Mouse (Mus musculus): ENCODE measurements around the gene Glrx. TPM values are rescaled to one million over a fixed set of nuclear protein-coding genes. Genes with fewer than 3 reads are reported as not detected.

Glrx gene
- 82.9 and 87.6 TPM in 2 replicates for polyA plus RNA-seq (2021; fragmentation: Nextera tagmentation)
- long read RNA-seq, experiment 1, transcript Glrx-201 (3 exons, 1,345 nt) = major isoform, 119 of 122 reads
- long read RNA-seq, experiment 1, partial matches to known transcripts = 1 of 122 reads
- long read RNA-seq, experiment 1, other reads (novel, unspliced or antisense) = 2 of 122 reads
- long read RNA-seq, experiment 2, transcript Glrx-201 (3 exons, 1,345 nt) = major isoform, 58 of 67 reads
- long read RNA-seq, experiment 2, partial matches to known transcripts = 2 of 67 reads
- long read RNA-seq, experiment 2, other reads (novel, unspliced or antisense) = 7 of 67 reads

DNA sequence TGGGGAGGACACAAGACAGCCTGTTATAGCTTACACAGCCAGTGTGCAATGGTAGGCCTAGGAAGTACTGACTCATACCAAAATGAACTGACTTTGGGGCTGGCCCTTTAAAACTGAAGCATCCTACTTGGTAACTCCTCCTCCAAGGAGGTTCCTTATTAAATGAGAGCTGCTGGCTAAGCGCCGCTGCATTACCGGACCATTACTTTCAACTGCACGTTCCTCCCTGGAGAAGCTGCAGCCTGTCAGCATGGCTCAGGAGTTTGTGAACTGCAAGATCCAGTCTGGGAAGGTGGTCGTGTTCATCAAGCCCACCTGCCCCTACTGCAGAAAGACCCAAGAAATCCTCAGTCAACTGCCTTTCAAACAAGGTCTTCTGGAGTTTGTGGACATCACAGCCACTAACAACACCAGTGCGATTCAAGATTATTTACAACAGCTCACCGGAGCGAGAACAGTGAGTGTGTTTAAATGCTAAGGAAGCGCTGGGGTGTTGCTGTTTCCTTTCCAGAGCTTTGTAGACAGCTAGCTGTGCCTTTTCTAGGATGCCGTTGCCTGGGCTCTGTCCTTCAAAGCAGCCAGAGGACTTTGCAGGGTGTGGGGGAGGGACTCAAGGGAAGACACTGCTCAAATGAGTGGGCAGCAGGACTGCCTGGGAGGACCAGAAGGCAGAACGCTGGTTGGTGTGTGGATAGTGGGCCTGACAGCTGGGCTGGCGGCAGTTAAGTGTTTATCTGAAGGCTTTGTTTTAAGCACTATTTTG lies at the start of gene Glrx:
Glrx (plus strand) TSS at position 150 of the 763 bp plus-strand sequence.

Other genes with a start within 250 kb of the Glrx start
- 3.1 and 31.7 TPM in 2 replicates for gene Ell2, start 133.1 kb upstream of the Glrx start, polyA plus RNA-seq (2021; fragmentation: Nextera tagmentation)
- 6.5 and 7.5 TPM in 2 replicates for gene Rhobtb3, start 104.1 kb downstream of the Glrx start, polyA plus RNA-seq (2021; fragmentation: Nextera tagmentation)
- 0.59 and 0.91 TPM in 2 replicates for gene Spata9, start 127.3 kb downstream of the Glrx start, polyA plus RNA-seq (2021; fragmentation: Nextera tagmentation)
- 28.7 and 31.7 TPM in 2 replicates for gene Rfesd, start 178.9 kb downstream of the Glrx start, polyA plus RNA-seq (2021; fragmentation: Nextera tagmentation)
- gene Gpr150, start 217.1 kb downstream of the Glrx start, polyA plus RNA-seq (2021; fragmentation: Nextera tagmentation) = 5.8 and 8.3 TPM in 2 replicates